Mouse (Mus musculus) kidney, embryonic 16.5 days (tissue): ENCODE data around the gene Neurl4. TPM values are rescaled to one million over a fixed set of nuclear protein-coding genes. Genes with fewer than 3 reads are reported as not detected.
"Not testable (repeated sequence)": the region's sequence is repeated elsewhere in the genome, so short reads cannot be mapped to it uniquely, and the experiment has no call there.

ENCODE experiments used
- ATAC-seq: fragments of 200-750 bp; cut with Nextera tagmentation; 2 replicates; pipeline ENCODE4 v1.8.0; 2017; ENCODE audit warnings: moderate TSS enrichment; ENCODE audit not compliant: low FRiP score, low TSS enrichment
- H3K27ac ChIP-seq: fragments of 300-500 bp; sonication (generic); 2 replicates; pipeline ENCODE4 v1.5.1; 2014; ENCODE audit warnings: low read length
- H3K27me3 ChIP-seq: fragments of 300-500 bp; sonication (generic); 2 replicates; pipeline ENCODE4 v1.6.1; 2014; ENCODE audit warnings: low read length, control low read depth, mixed read lengths; ENCODE audit not compliant: insufficient read depth
- H3K36me3 ChIP-seq: fragments of 300-500 bp; sonication (generic); 2 replicates; pipeline ENCODE4 v1.6.1; 2014; ENCODE audit warnings: low read length, control low read depth, mixed read lengths; ENCODE audit not compliant: insufficient read depth
- H3K4me1 ChIP-seq: fragments of 300-500 bp; sonication (generic); 2 replicates; pipeline ENCODE4 v1.6.1; 2014; ENCODE audit warnings: low read length, control low read depth, mixed read lengths; ENCODE audit not compliant: insufficient read depth
- H3K4me2 ChIP-seq: fragments of 300-500 bp; sonication (generic); replicated peaks from 2 replicates; pipeline ENCODE4 v1.6.1; 2014; ENCODE audit warnings: low read depth, low read length
- H3K4me3 ChIP-seq: fragments of 300-500 bp; sonication (generic); 2 replicates; pipeline ENCODE4 v1.5.1; 2014; ENCODE audit warnings: mild to moderate bottlenecking, low read length
- H3K9ac ChIP-seq: fragments of 300-500 bp; sonication (generic); replicated peaks from 2 replicates; pipeline ENCODE4 v1.6.1; 2014; ENCODE audit warnings: low read length
- H3K9me3 ChIP-seq: fragments of 300-500 bp; sonication (generic); 2 replicates; pipeline ENCODE4 v1.6.1; 2016; ENCODE audit warnings: low read length, control low read depth
- WGBS: fragments of 180-500 bp; shearing (Covaris S2); extraction: QIAGEN DNeasy Blood & Tissue Kit; methylation state at CpG from one replicate; pipeline ENCODE4 v1.1.7; 2014; 5-methylcytosine and 5-hydroxymethylcytosine counted together
- polyA plus RNA-seq: library from polyadenylated mRNA; unstranded; fragments of >200 nt; fragmentation: Nextera tagmentation; extraction: Ambion mirVana; gene quantifications from 2 replicates; pipeline ENCODE4 v1.2.1, GENCODE M21; 2015

Gene Neurl4
- 11.4 and 12.8 TPM in 2 replicates for polyA plus RNA-seq

DNA sequence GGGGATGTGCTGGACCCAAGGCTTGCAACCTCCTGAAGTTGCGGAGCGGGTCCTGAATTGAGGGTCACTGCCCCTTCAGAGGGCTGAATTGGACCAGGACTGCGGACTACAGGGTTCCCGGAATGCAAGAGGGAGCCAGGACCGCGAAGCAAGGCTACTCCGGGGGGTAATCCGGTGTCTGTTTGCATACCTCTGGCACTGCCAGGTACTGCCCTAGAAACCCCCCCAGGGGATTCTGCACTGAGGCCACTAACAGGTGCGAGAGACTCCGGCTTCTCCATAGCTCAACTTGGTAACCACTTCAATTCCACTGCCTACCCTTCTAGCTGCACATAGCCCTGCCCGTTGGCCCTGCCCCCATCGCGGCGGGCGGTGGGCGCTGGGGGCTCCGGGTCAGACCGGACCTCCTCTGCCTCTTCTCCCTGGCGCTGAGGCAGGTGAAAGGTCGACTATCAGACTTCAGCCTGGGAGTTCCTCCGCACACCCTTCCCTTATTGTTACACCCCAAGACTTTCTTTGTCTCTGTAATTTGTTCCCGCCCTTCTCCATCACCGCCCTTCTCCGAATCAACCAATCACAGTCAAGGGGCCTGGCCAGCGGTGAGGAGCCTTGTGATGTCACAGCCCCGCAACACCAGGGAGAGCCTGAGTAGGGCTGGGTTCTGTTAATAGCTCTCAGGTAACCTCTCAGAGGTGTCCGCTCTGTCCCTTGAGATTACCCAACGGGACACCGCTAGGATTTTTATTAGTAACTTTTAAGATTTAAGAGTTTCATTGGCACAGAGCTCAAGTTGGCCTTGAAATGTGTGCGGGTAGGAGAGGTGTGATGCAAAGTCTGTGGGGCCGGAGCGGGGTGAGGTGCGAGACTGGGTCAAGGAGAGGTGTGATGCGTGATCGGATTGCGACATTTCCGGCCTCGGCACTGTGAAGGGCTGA, at the start of gene Neurl4, which contains the start of gene 2810408A11Rik:
Gene Neurl4 (plus strand): TSS at position 602 of the 935 bp plus-strand sequence.
Gene 2810408A11Rik (minus strand): TSS at position 517 of the 935 bp plus-strand sequence.
- Histone ChIP-seq H3K27ac (peak within 1 kb of the TSS; percentile 99), H3K36me3 (peaks cover 19% of the 10 kb centered on the region), H3K27me3 (no peaks in the 10 kb centered on the region), H3K4me1 (peaks cover 31% of the 10 kb centered on the region), H3K9me3 (no peaks in the 10 kb centered on the region), H3K4me2 (peak within 1 kb of the TSS; percentile 93), H3K4me3 (peak within 1 kb of the TSS; percentile 88), H3K9ac (peak within 1 kb of the TSS; percentile 99)
- WGBS: under 1% methylated on average over 38 of the region's 38 CpGs
- ATAC-seq: peak; percentile 95

DNA sequence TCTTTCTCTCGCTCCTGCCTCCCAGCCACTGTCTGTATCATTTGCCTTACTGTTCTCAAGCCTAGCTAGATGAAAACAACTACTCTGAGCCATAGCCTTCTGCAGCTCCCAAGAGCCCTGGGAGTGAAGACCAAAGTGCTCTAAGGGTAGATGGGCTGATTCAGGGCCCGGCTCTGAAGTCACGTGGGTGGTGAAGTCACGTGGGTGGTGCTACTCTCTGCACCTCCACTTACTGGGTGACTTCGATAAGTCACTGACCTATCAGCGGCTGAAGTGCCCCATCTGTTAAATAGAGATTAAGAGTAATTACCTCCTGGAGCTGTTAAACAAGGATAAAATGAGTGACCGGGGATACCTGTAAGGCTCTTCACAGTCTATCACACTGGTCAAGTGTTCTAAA, 46.9 kb upstream of the Neurl4 start:
- H3K4me3 ChIP-seq: no peak overlapping the region
- no peak for ATAC-seq
- peaks cover 15% of the 10 kb centered on the region for H3K27me3 ChIP-seq
- no peak overlapping the region for H3K27ac ChIP-seq
- 61% methylated on average over 7 of the region's 7 CpGs for WGBS
- H3K36me3 ChIP-seq: peaks cover 33% of the 10 kb centered on the region
- H3K4me2 ChIP-seq: no peak overlapping the region
- H3K4me1 ChIP-seq: peaks cover 4% of the 10 kb centered on the region; the same call in 1 of the 2 replicates
- H3K9ac ChIP-seq: no peak overlapping the region
- H3K9me3 ChIP-seq: no peaks in the 10 kb centered on the region

DNA sequence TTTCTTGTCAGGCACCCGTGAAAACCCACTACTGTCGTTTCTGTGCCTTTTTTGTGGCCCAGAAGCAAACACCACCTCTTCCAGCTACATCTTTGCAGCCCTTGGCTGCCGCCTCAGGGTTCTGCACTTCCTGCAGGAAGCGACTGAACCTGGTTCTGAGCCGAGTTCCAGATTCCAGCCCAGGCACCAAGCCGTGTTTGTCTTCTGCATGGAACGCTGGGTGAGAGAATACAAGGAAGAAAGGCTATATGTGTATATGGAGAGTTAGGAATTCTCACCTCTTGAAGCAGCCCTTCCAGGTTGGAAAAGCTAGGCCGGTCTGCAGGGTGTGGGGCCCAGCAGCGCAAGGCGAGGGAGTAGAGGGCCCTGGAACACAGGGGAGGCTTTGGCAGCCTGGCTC, 46.2 kb upstream of the Neurl4 start:
- H3K4me1 ChIP-seq: peaks cover 4% of the 10 kb centered on the region; the same call in 1 of the 2 replicates
- H3K9ac ChIP-seq: no peak overlapping the region
- H3K27ac ChIP-seq: no peak overlapping the region
- no peak overlapping the region for H3K4me2 ChIP-seq
- WGBS: 80% methylated on average over 10 of the region's 10 CpGs
- no peaks in the 10 kb centered on the region for H3K9me3 ChIP-seq
- H3K4me3 ChIP-seq: no peak overlapping the region
- ATAC-seq: no peak
- peaks cover 26% of the 10 kb centered on the region for H3K36me3 ChIP-seq
- H3K27me3 ChIP-seq: peaks cover 15% of the 10 kb centered on the region

DNA sequence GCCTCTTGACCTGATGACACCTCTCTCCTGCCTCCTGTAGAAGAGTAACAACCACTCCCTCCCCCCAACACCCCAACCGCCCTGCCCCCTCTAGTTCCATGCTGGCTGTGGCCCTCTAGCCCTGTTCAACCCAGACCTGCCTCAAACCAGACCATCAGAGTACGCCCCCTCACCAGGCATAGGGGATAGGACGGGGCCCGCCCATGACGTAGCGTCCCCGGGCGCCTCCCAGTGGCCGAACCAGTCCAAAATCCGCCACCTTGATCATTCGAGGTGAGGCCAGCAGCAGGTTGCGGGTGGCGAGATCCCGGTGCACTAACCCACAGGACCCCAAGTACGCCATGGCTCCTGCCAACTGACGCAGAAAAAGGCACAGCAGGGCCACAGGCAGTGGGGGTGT, 45.5 kb upstream of the Neurl4 start:
- Histone ChIP-seq H3K4me3 (no peak overlapping the region), H3K9ac (no peak overlapping the region), H3K4me1 (peaks cover 4% of the 10 kb centered on the region; the same call in 1 of the 2 replicates), H3K27ac (no peak overlapping the region), H3K27me3 (peaks cover 15% of the 10 kb centered on the region), H3K4me2 (peak overlapping the region; percentile 29; the same call in 1 of the 2 replicates), H3K9me3 (no peaks in the 10 kb centered on the region), H3K36me3 (peaks cover 20% of the 10 kb centered on the region)
- WGBS: 23% methylated on average over 16 of the region's 16 CpGs
- ATAC-seq: peak; percentile 41; the same call in 1 of the 2 replicates

DNA sequence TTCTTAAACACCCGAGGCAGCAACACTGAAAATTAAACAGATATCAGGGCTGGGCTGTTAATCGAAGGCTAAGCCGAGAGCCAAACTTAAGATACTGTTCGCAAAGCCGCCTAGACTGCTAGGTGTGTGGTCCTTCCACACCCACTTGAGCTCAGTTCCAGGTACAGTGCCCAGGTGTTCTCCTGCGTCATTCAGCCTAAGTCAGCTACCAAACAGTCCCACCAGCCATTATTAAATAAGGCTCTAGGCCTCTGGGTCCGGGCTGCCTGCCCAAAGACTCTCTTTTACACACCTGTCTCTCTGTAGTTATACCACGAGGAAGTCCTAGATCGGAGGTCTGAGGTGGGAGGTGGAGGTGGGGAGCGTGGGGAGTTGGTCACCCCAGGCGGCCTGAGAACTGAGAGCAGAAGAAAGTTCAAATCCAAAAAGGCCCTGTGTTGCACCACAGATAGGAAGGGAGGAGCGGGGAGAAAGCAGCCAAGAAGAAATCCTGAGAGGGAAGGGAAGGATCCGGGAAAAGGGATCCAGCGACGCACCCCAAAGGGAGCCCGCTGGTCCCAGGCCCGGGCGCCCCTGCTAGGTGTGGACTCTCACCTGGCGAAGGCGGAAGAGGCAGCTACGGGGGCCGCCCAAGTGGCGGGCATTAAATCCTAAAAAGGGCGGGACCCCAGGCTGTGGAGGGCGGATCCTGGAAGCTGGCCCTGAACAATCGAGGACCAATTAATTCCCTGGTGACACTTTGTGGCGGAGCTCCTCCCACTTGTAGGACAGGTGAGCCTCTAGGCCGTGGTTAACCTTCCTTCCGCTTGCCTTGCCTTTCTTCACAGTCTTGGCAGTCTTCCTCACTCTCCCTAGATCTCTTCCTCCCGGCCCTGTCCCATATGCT, 42.5 kb upstream of the Neurl4 start, which contains the start of gene Tnk1:
Gene Tnk1 (minus strand): TSS at position 618 of the 886 bp plus-strand sequence.
- WGBS: 18% methylated on average over 30 of the region's 30 CpGs
- ATAC-seq: peak; percentile 59; the same call in 1 of the 2 replicates

DNA sequence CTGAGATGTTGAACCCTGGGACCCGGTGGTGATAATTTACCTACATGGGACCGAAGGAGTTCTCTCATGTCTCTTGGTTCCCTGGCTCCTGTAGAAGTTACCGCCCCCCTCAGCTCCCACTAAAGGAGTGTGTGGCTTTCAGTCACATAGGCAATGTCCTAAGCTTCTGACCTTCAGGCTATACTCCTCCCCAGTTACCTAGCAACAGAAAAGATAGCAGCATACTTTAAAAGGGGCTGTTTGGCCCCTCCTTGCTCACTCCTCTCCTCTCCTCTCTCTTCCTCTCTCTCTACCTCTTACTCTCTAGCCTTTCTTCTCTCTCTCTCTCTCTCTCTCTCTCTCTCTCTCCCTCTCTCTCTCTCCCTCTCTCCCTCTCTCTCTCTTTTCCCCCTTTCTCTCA, 37.1 kb upstream of the Neurl4 start:
- 39% methylated on average over 3 of the region's 3 CpGs for WGBS

More for the DNA sequence above, 42.5 kb upstream of the Neurl4 start, which contains the start of gene Tnk1:
- Histone ChIP-seq H3K4me1 (peaks cover 4% of the 10 kb centered on the region; the same call in 1 of the 2 replicates), H3K9me3 (no peaks in the 10 kb centered on the region), H3K36me3 (no peaks in the 10 kb centered on the region), H3K9ac (peak within 1 kb of the TSS; percentile 68), H3K27me3 (peaks cover 15% of the 10 kb centered on the region), H3K27ac (peak within 1 kb of the TSS; percentile 58; the same call in 1 of the 2 replicates), H3K4me3 (peak within 1 kb of the TSS; percentile 45), H3K4me2 (peak within 1 kb of the TSS; percentile 52)

DNA sequence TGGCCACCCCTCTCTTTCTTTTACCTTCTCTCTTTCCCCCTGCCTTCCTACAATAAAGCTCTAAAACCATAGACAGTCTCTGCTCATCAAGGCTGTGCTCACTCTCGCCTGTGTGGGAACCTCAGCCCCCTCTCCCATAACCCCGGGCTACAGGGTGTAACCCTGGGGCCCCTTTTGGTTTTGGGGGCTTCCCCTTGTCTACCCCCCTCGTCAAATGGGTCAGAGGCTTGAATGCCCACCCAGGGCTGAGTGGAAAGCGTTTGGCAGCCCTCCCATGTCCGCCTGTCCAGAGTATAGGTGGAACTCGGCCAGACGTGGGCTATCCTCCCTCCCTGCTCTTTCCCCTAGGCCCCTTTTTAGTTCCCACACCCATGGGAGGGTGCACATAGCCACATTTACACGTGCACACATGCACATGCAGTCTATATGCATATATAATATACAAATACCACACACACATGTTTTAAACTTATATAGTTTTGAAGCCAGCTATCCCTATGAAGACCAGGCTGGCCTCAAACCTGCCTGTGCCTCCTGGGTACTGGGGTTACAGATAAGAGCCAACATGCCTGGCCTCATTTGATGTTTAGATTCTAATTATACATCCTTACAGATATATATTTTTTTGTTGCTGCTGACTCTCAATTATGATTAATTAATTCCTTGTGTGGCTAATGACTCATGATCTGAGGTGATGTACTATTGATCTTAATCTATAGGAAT, 36.6 kb upstream of the Neurl4 start:
- Histone ChIP-seq H3K36me3 (no peaks in the 10 kb centered on the region), H3K4me3 (no peak overlapping the region), H3K4me1 (no peaks in the 10 kb centered on the region), H3K27me3 (no peaks in the 10 kb centered on the region), H3K4me2 (no peak overlapping the region), H3K9me3 (no peaks in the 10 kb centered on the region), H3K9ac (no peak overlapping the region), H3K27ac (no peak overlapping the region)
- 31% methylated on average over 8 of the region's 8 CpGs for WGBS
- ATAC-seq: no peak

More for the DNA sequence above, 37.1 kb upstream of the Neurl4 start:
- not testable (repeated sequence) for H3K9ac ChIP-seq, H3K4me1 ChIP-seq, H3K9me3 ChIP-seq, H3K4me2 ChIP-seq, ATAC-seq, H3K4me3 ChIP-seq, H3K27me3 ChIP-seq, H3K27ac ChIP-seq, H3K36me3 ChIP-seq

DNA sequence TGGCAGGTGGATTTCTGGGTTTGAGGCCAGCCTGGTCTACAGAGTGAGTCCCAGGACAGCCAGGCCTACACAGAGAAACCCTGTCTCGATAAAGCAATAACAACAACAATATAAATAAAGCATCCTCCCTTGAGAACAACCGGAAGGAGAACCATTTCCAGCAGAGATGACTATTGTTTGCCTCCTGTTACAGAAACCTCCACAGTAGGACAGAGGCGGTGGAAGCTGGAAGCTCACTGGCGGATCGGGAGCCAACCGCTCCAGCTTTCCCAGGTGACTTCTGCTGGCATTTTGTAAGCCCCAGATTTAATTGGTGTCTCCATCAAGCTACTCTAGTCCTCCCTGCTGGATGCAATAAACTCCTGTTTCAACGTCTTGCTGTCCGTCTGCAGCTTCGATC, 35.3 kb upstream of the Neurl4 start:
- 81% methylated on average over 9 of the region's 9 CpGs for WGBS
- no peak overlapping the region for H3K27ac ChIP-seq
- no peaks in the 10 kb centered on the region for H3K36me3 ChIP-seq
- H3K27me3 ChIP-seq: no peaks in the 10 kb centered on the region
- no peak overlapping the region for H3K9ac ChIP-seq
- no peak overlapping the region for H3K4me2 ChIP-seq
- no peak overlapping the region for H3K4me3 ChIP-seq
- no peaks in the 10 kb centered on the region for H3K4me1 ChIP-seq
- no peak for ATAC-seq
- H3K9me3 ChIP-seq: no peaks in the 10 kb centered on the region

DNA sequence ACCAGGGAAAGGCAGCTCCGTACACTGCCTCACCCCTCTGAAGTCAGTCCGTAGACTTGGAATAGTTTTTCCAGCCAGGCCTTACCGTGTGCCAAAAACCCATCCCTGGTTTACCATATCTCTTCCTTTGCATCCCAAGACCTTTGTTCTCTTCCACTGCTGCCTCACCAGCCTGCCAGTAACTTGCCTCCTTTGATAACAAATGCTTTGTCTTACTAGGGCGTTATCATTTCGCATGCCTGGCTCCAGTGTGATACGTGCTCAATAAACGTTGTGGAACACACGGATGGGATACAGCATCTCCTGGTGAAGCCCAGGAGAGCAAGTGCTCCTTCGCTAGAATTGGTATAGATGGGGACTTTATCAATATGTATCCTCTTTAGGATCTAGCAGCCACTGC, 33.5 kb upstream of the Neurl4 start:
- H3K36me3 ChIP-seq: no peaks in the 10 kb centered on the region
- H3K4me3 ChIP-seq: no peak overlapping the region
- H3K9me3 ChIP-seq: no peaks in the 10 kb centered on the region
- no peaks in the 10 kb centered on the region for H3K4me1 ChIP-seq
- WGBS: 76% methylated on average over 9 of the region's 9 CpGs
- H3K27me3 ChIP-seq: no peaks in the 10 kb centered on the region
- no peak overlapping the region for H3K27ac ChIP-seq
- no peak overlapping the region for H3K9ac ChIP-seq
- ATAC-seq: no peak
- no peak overlapping the region for H3K4me2 ChIP-seq
